Mouse (Mus musculus) adrenal gland, postnatal 36 days (tissue): ENCODE results near the gene Cd3e. TPM values are rescaled to one million over a fixed set of nuclear protein-coding genes. Genes with fewer than 3 reads are reported as not detected.
A peak's percentile ranks its signal among the peaks of the same experiment; 100 is the strongest.
"Not testable (repeated sequence)": the region's sequence is repeated elsewhere in the genome, so short reads cannot be mapped to it uniquely, and the experiment has no call there.

ENCODE experiments used
- DNase-seq, 2 experiments: peaks; one replicate each; pipeline ENCODE4 v3.0.0; 2021; ENCODE audit warnings: mixed read lengths in 1 of 2
- total RNA-seq, 2 experiments: library from RNA; stranded (reverse); gene quantifications; 2 replicates each; pipeline ENCODE4 v1.2.3; 2021

The Cd3e gene
- total RNA-seq, 2 experiments from 2014 or later = 0.60 TPM; not detected in 1

DNA sequence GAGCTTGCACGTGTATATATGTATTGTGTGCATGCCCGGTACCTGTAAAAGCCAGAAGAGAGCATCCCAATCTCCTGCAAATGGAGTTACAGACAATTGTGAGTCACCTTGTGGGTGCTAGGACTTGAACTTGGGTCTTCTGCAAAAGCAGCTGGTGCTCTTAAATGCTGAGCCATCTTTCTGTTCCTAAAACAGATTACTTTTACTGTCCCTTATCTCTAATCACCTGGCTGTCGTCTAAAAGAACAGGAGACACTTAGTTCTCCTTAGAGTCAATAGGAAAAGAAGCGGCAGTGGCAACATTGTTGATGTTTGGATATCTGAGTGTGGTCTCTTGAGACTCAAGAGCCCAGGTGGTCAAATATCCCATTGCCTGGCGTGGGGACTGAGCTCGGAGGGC, 31.6 kb downstream of the Cd3e start:
- no peak for DNase-seq

- DNase-seq = no peak
Observed at GRCm38 (mm10) chr9:44969450-44969849, 40.0 kb downstream of the Cd3e start.

DNA sequence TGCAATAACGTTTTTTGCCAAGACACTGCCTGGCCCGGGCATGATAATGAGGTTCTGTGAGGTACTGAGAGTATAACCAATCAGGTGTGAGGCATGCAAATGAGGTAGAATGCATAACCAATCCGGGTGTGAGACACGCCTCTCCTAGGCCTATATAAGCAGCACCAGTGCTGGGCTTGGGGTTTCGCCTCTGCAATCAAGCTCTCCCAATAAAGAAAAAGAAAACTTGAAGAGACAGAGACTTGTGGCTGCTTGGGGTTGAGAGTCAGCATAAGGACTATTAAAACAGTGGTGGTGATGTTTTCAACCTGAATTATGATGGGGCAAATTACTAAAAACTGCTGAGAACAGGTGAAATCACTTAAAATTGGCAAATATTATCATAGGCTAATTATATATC, 41.7 kb downstream of the Cd3e start:
- DNase-seq = not testable (repeated sequence)

- peak; percentile 80 to 85 for DNase-seq
Observed at GRCm38 (mm10) chr9:44966815-44967242, 42.6 kb downstream of the Cd3e start.

DNA sequence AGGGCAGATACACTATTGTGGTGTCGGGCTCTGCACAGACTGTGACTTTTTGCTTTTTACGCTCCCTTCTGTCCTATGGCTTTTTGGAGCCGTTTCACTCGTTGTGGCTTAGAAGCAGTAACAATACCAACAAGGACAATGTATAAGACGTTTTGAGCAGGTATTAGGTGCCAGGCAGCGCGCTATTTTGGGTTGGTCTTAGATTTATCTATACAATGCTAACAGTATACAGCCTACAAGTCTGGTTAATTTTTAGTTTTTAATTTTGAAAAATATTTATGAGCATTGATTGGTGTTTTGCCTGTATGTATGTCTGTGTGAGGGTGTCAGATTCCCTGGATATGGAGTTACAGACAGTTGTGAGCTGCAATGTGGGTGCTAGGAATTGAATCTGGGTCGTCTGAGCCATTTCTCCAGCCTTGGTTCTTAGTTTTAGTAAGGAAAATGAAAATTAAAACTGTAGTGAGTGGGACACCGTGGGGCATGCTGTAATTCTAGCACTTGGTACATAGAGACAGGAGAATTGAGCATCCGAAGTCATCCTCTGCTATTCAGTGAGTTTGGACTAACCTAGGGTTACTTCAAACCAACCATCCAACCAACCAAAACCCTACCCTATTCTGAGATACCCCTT, 43.5 kb downstream of the Cd3e start:
- no peak for DNase-seq

GRCm38 (mm10) chr9:44965126-44965832, 44.1 kb downstream of the Cd3e start, which contains the start of gene Ube4a:
Gene Ube4a (minus strand): TSS chr9:44965600.
- DNase-seq = peak; percentile 99

GRCm38 (mm10) chr9:44954432-44954831, 55.0 kb downstream of the Cd3e start:
- DNase-seq = no peak

Other genes starting within 250 kb of the Cd3e start
- gene Arcn1, start 241.8 kb downstream of the Cd3e start, total RNA-seq = 100 to 1,000 TPM; 173 to 185 TPM
- 10 to 100 TPM; 68.9 to 97.6 TPM for gene Ift46, start 241.7 kb downstream of the Cd3e start, total RNA-seq
- gene Tmem25, start 210.3 kb downstream of the Cd3e start, total RNA-seq = 1 to 10 TPM; 2.2 to 8.8 TPM
- gene Ttc36, start 206.6 kb downstream of the Cd3e start, total RNA-seq = 1 to 10 TPM; 1.2 to 4.1 TPM
- gene Kmt2a, start 128.3 kb downstream of the Cd3e start, total RNA-seq = 10 to 100 TPM; 31.9 to 38.3 TPM
- 100 to 1,000 TPM; 605 to 637 TPM for gene Atp5l, start 88.9 kb downstream of the Cd3e start, total RNA-seq
- gene Ube4a, start 44.0 kb downstream of the Cd3e start, total RNA-seq = 100 to 1,000 TPM in 1 of 2 experiments, 10 to 100 TPM in 1; 97.9 to 105 TPM
- under 1 TPM in 1 of 2 experiments, not detected in 1; 0.30 TPM for gene Cd3g, start 29.2 kb downstream of the Cd3e start, total RNA-seq
- 1 to 10 TPM in 1 of 2 experiments, not detected in 1; 1.5 TPM for gene Cd3d, start 27.8 kb downstream of the Cd3e start, total RNA-seq
- gene Mpzl2, start 30.2 kb upstream of the Cd3e start, total RNA-seq = 10 to 100 TPM in 1 of 2 experiments, 1 to 10 TPM in 1; 8.3 to 10.4 TPM
- 10 to 100 TPM in 1 of 2 experiments, 1 to 10 TPM in 1; 5.3 to 12.2 TPM for gene Mpzl3, start 45.6 kb upstream of the Cd3e start, total RNA-seq
- 1 to 10 TPM; 1.9 to 3.1 TPM for gene Jaml, start 69.6 kb upstream of the Cd3e start, total RNA-seq
- 10 to 100 TPM; 10.6 to 15.7 TPM for gene Scn2b, start 108.2 kb upstream of the Cd3e start, total RNA-seq
- gene Scn4b, start 128.8 kb upstream of the Cd3e start, total RNA-seq = under 1 TPM; 0.60 to 0.66 TPM
- under 1 TPM in 1 of 2 experiments, not detected in 1; 0.36 TPM for gene BC049352, start 172.4 kb upstream of the Cd3e start, total RNA-seq
- not detected for gene Tmprss4, start 194.5 kb upstream of the Cd3e start, total RNA-seq